Mouse (Mus musculus) myocyte (in vitro differentiated cells): ENCODE results near the gene Tspan11.

ENCODE experiments used
- E2F4 ChIP-seq: IDR thresholded peaks from one replicate; pipeline ENCODE4 v1.6.1; 2011; ENCODE audit warnings: mild to moderate bottlenecking, control low read depth, moderate library complexity; ENCODE audit not compliant: insufficient read depth
- MAX ChIP-seq: IDR thresholded peaks from one replicate; pipeline ENCODE4 v1.6.1; 2011; ENCODE audit warnings: low read depth, mild to moderate bottlenecking, control low read depth
- MYOD1 ChIP-seq, 3 experiments: IDR thresholded peaks; one replicate each; pipeline ENCODE4 v1.6.1; 2011; ENCODE audit warnings: control low read depth in 2 of 3, low read depth in 2 of 3, mild to moderate bottlenecking in 2 of 3, moderate library complexity in 1 of 3; ENCODE audit not compliant: insufficient read length in 2 of 3, control insufficient read depth in 1 of 3
- MYOG ChIP-seq, 3 experiments: IDR thresholded peaks; one replicate each; pipeline ENCODE4 v1.6.1; 2011; ENCODE audit warnings: control low read depth in 2 of 3, low read depth in 2 of 3, mild to moderate bottlenecking in 2 of 3; ENCODE audit not compliant: insufficient read length in 2 of 3, control insufficient read depth in 1 of 3, insufficient read depth in 1 of 3
- POLR2A ChIP-seq: IDR thresholded peaks from one replicate; pipeline ENCODE4 v1.6.1; 2011; ENCODE audit warnings: low read depth, mild to moderate bottlenecking, control low read depth, moderate library complexity; ENCODE audit not compliant: insufficient read length
- POLR2AphosphoS2 ChIP-seq: IDR thresholded peaks from one replicate; pipeline ENCODE4 v1.6.1; 2011; ENCODE audit warnings: low read depth, control low read depth; ENCODE audit not compliant: insufficient read length
- TCF12 ChIP-seq: IDR thresholded peaks from one replicate; pipeline ENCODE4 v1.6.1; 2011; ENCODE audit warnings: mild to moderate bottlenecking, control low read depth; ENCODE audit not compliant: poor library complexity, insufficient read depth, severe bottlenecking

DNA sequence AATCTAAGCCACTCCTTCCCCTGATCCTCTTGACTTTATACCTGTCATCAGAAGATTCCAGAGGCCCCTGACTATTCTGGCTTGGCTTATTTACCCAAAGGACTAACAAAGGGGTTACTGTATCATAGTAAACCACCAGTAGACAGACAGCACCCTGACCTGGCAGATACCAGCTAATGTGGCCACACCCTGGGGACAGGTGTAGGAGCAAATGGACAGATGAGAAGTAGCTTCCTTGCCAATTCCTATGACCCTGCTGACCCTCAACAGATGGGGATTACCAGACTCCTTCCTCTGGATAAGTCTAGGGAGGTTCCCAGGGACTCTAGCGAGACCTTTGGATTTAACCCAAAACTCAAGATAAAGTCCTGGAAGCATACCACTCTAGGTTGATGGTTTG lies 72.8 kb downstream of the Tspan11 start:
- peak in 2 of 3 experiments; percentile 62 to 93 for TF ChIP-seq MYOD1 (IDR thresholded peaks at IDR 0.05; ENCODE audit: control insufficient read depth in 1 of 3, insufficient read length in 2 of 3, low read depth in 2 of 3)
- peak in 2 of 3 experiments; percentile 57 to 83 for TF ChIP-seq MYOG (IDR thresholded peaks at IDR 0.05; ENCODE audit: control insufficient read depth in 1 of 3, insufficient read depth in 1 of 3, insufficient read length in 2 of 3, low read depth in 2 of 3)
- no peak for TF ChIP-seq POLR2A
- no peak for TF ChIP-seq MAX
- TF ChIP-seq POLR2AphosphoS2 = no peak
- TF ChIP-seq TCF12 = peak; percentile 66
- no peak for TF ChIP-seq E2F4
